In genomic region chr5:96964062-96965028, GRCm38 (mm10) we compare ENCODE assay signal across 8 mouse cellular contexts. TPM values are rescaled to one million over a fixed set of nuclear protein-coding genes. Genes with fewer than 3 reads are reported as not detected.
A peak's percentile ranks its signal among the peaks of the same experiment; 100 is the strongest.
DNase-seq lines count a peak whose midpoint lies in the region; ATAC-seq and TF ChIP-seq lines count a peak whose summit lies in the region.

No protein-coding gene starts in this region.

- H3K27me3 ChIP-seq in heart, embryonic 11.5 days (ENCODE audit: control insufficient read depth, insufficient read depth, low read length): no peaks in the 10 kb centered on the region
- no peaks in the 10 kb centered on the region for H3K27me3 ChIP-seq in hindbrain, embryonic 13.5 days
- no peaks in the 10 kb centered on the region for H3K27me3 ChIP-seq in limb, embryonic 13.5 days
- H3K27me3 ChIP-seq in small intestine, adult 2 months (ENCODE audit: control insufficient read depth, insufficient read depth, low read length): no peaks in the 10 kb centered on the region

- no peak; the same call in 1 of the 2 replicates for ATAC-seq in heart, embryonic 11.5 days (replicated peaks; ENCODE audit: insufficient number of reproducible peaks, low FRiP score, low TSS enrichment)
- no peak for ATAC-seq in hindbrain, embryonic 13.5 days (ENCODE audit: low FRiP score)
- ATAC-seq in limb, embryonic 13.5 days (ENCODE audit: low FRiP score, low read depth): no peak

- peak overlapping the region; percentile 61 for H3K9ac ChIP-seq in heart, embryonic 11.5 days (ENCODE audit: low read depth, low read length)
- H3K9ac ChIP-seq in hindbrain, embryonic 13.5 days: no peak overlapping the region
- peak overlapping the region; percentile 10; the same call in 1 of the 2 replicates for H3K9ac ChIP-seq in limb, embryonic 13.5 days

- H3K9me3 ChIP-seq in heart, embryonic 11.5 days (replicated peaks; ENCODE audit: control insufficient read depth, low read length): no peaks in the 10 kb centered on the region
- no peaks in the 10 kb centered on the region for H3K9me3 ChIP-seq in hindbrain, embryonic 13.5 days
- no peaks in the 10 kb centered on the region for H3K9me3 ChIP-seq in limb, embryonic 13.5 days

- peaks cover 6% of the 10 kb centered on the region; the same call in 1 of the 2 replicates for H3K4me1 ChIP-seq in heart, embryonic 11.5 days (ENCODE audit: control insufficient read depth, insufficient read depth, low read length)
- peaks cover 9% of the 10 kb centered on the region for H3K4me1 ChIP-seq in hindbrain, embryonic 13.5 days (replicated peaks)
- peaks cover 23% of the 10 kb centered on the region for H3K4me1 ChIP-seq in limb, embryonic 13.5 days
- peaks cover 10% of the 10 kb centered on the region for H3K4me1 ChIP-seq in small intestine, adult 2 months (ENCODE audit: control insufficient read depth, insufficient read depth, insufficient read length, low read length)

- WGBS in heart, embryonic 11.5 days (ENCODE audit: insufficient replicate concordance): 4% methylated on average over 14 of the region's 14 CpGs
- 2% methylated on average over 14 of the region's 14 CpGs for WGBS in hindbrain, embryonic 13.5 days
- WGBS in limb, embryonic 13.5 days: 5% methylated on average over 14 of the region's 14 CpGs
- 2% methylated on average over 14 of the region's 14 CpGs for WGBS in small intestine, adult 2 months

- no peak for TF ChIP-seq POLR2A in brain, embryonic 14.5 days (IDR thresholded peaks at IDR 0.05; ENCODE audit: borderline replicate concordance, extremely low read depth, insufficient read depth, insufficient read length, poor library complexity, severe bottlenecking)
- no peak for TF ChIP-seq POLR2A in small intestine, adult 2 months (IDR thresholded peaks at IDR 0.05; ENCODE audit: low read depth, low read length)

- H3K4me3 ChIP-seq in heart, embryonic 11.5 days (ENCODE audit: low read depth, low read length): peak overlapping the region; percentile 30
- H3K4me3 ChIP-seq in hindbrain, embryonic 13.5 days: peak overlapping the region; percentile 4; the same call in 1 of the 2 replicates
- peak overlapping the region; percentile 27 for H3K4me3 ChIP-seq in limb, embryonic 13.5 days
- peak overlapping the region; percentile 61 for H3K4me3 ChIP-seq in small intestine, adult 2 months (ENCODE audit: low read depth, low read length)

- no peak for DNase-seq in heart, postnatal 4 days
- DNase-seq in brain, embryonic 14.5 days (ENCODE audit: low read depth): peak; percentile 87
- no peak for DNase-seq in layer of hippocampus, adult 11-12 months (ENCODE audit: low spot score)
- DNase-seq in layer of hippocampus, adult 8-10 months (ENCODE audit: low spot score in 2 of 2): no peak

- no peaks in the 10 kb centered on the region for H3K36me3 ChIP-seq in heart, embryonic 11.5 days (ENCODE audit: control insufficient read depth, insufficient read depth, low read length)
- H3K36me3 ChIP-seq in hindbrain, embryonic 13.5 days: no peaks in the 10 kb centered on the region
- no peaks in the 10 kb centered on the region for H3K36me3 ChIP-seq in limb, embryonic 13.5 days
- no peaks in the 10 kb centered on the region for H3K36me3 ChIP-seq in small intestine, adult 2 months (ENCODE audit: control insufficient read depth, insufficient read depth, low read length)

- no peak for TF ChIP-seq CTCF in brain, embryonic 14.5 days (IDR thresholded peaks at IDR 0.05; ENCODE audit: borderline replicate concordance, extremely low read depth, insufficient read depth, insufficient read length)
- no peak for TF ChIP-seq CTCF in small intestine, adult 2 months (IDR thresholded peaks at IDR 0.05; ENCODE audit: extremely low read depth, insufficient read length, insufficient replicate concordance, low read depth, low read length)

- H3K27ac ChIP-seq in heart, embryonic 11.5 days (ENCODE audit: low read depth, low read length): peak overlapping the region; percentile 22; the same call in 1 of the 2 replicates
- H3K27ac ChIP-seq in hindbrain, embryonic 13.5 days: 0 out of 2 replicates have a peak overlapping the region, but pooled peaks have one; percentile 30
- H3K27ac ChIP-seq in limb, embryonic 13.5 days: 0 out of 2 replicates have a peak overlapping the region, but pooled peaks have one; percentile 23
- H3K27ac ChIP-seq in small intestine, adult 2 months (ENCODE audit: insufficient read depth, low read depth, low read length): peak overlapping the region; percentile 93

- peak overlapping the region; percentile 64 for H3K4me2 ChIP-seq in heart, embryonic 11.5 days
- H3K4me2 ChIP-seq in hindbrain, embryonic 13.5 days: peak overlapping the region; percentile 42
- H3K4me2 ChIP-seq in limb, embryonic 13.5 days (replicated peaks): peak overlapping the region; percentile 53

RNA-seq across cellular contexts. Expression of gene Bmp2k, which starts 33.1 kb away (rescaled TPM):
- polyA plus RNA-seq in heart, embryonic 11.5 days (2014; fragmentation: Nextera tagmentation; extraction: Ambion mirVana): 10.0 and 12.7 TPM in 2 replicates
- 10 to 100 TPM; 18.9 TPM for total RNA-seq in heart, postnatal 4 days (2021)
- polyA plus RNA-seq in brain, embryonic 14.5 days (2012; rRNA removed): 8.7 and 12.8 TPM in 2 replicates
- 10.0 and 10.5 TPM in 2 replicates for polyA plus RNA-seq in hindbrain, embryonic 13.5 days (2015; fragmentation: Nextera tagmentation; extraction: Ambion mirVana)
- 7.9 and 8.2 TPM in 2 replicates for polyA plus RNA-seq in limb, embryonic 13.5 days (2015; fragmentation: Nextera tagmentation; extraction: Ambion mirVana)
- 5.9 and 13.0 TPM in 2 replicates for polyA plus RNA-seq in small intestine, adult 2 months (2012; rRNA removed)
- 10 to 100 TPM; 13.3 to 24.0 (median 19.2) TPM for total RNA-seq in layer of hippocampus, adult 8-10 months (2022)

Comparison
In these comparisons a context has a peak if more than half of its experiments do, and no peak if none do; other contexts are left out.
1. H3K27ac ChIP-seq: peak in every context shown above with its lines; median percentile 93 in small intestine, adult 2 months; 30 in hindbrain, embryonic 13.5 days; 23 in limb, embryonic 13.5 days; 22 in heart, embryonic 11.5 days.
2. H3K4me3 ChIP-seq: peak in every context shown above with its lines; median percentile 61 in small intestine, adult 2 months; 30 in heart, embryonic 11.5 days; 27 in limb, embryonic 13.5 days; 4 in hindbrain, embryonic 13.5 days.